Mouse (Mus musculus) lung, postnatal 0 days (tissue): ENCODE data around the gene Tada3.

Source experiments
- CTCF ChIP-seq: IDR thresholded peaks from 2 replicates; pipeline ENCODE4 v1.5.1; 2016; ENCODE audit warnings: antibody characterized with exemption, mild to moderate bottlenecking
- EP300 ChIP-seq: IDR thresholded peaks from 2 replicates; pipeline ENCODE4 v1.6.1; 2016; ENCODE audit warnings: antibody characterized with exemption, mild to moderate bottlenecking, control low read depth

DNA sequence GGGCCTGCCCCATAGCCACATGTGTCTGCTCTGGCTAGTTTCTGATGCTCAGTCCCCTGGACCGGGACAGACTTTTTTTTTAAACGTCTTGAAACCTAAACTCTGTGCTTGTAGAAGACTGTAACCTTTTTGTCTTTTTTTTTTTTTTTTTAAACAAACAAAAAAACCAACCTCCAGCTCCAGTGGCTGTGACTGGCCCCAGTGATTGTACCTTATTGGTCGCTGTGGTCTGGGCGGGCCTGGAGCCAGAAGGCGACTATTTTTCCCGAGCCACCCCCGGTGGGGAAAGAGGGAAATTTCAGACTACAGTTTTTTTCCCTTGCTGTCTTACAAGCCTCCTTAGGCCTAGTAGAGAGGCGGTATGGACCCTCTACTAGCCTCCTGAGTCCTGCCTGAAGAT lies 11.3 kb upstream of the Tada3 start, which contains the start of gene Ttll3:
- TF ChIP-seq CTCF (no peak), EP300 (no peak)
